Mouse (Mus musculus) lung, postnatal 0 days (tissue): Measurements from ENCODE around the gene Eif3g.

Experiments used
- CTCF ChIP-seq: IDR thresholded peaks from 2 replicates; pipeline ENCODE4 v1.5.1; 2016; ENCODE audit warnings: antibody characterized with exemption, mild to moderate bottlenecking
- EP300 ChIP-seq: IDR thresholded peaks from 2 replicates; pipeline ENCODE4 v1.6.1; 2016; ENCODE audit warnings: antibody characterized with exemption, mild to moderate bottlenecking, control low read depth

DNA sequence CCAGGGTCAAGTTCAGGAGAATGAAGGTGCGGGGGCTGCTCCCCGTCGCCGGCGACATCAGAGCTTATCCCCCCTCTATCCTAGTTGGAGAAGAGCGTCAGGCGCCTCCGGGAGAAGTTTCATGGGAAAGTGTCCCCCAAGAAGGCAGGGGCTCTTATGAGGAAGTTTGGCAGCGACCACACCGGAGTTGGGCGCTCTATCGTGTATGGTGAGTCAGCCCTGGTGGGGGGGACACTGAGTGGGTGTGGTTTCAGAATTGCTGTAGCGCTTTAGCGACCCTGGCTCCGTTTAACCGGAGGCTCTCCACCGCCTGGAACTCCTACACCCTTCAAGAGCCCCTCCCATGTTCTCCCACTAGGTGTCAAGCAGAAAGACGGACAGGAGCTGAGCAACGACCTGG, 29.2 kb downstream of the Eif3g start:
- TF ChIP-seq CTCF (no peak), EP300 (no peak)
